Mouse (Mus musculus) kidney, embryonic 14.5 days (tissue): ENCODE results near the gene Gsc2. TPM values are rescaled to one million over a fixed set of nuclear protein-coding genes. Genes with fewer than 3 reads are reported as not detected.

Source experiments
- ATAC-seq: fragments of 200-750 bp; cut with Nextera tagmentation; 2 replicates; pipeline ENCODE4 v1.8.0; 2017; ENCODE audit warnings: moderate number of reproducible peaks, mild to moderate bottlenecking, moderate TSS enrichment, moderate library complexity; ENCODE audit not compliant: low FRiP score, low TSS enrichment
- H3K27ac ChIP-seq: fragments of 300-500 bp; sonication (generic); 2 replicates; pipeline ENCODE4 v1.5.1; 2014; ENCODE audit warnings: low read depth, mild to moderate bottlenecking, low read length, moderate library complexity, mixed read lengths
- H3K27me3 ChIP-seq: fragments of 300-500 bp; sonication (generic); 2 replicates; pipeline ENCODE4 v1.6.1; 2014; ENCODE audit warnings: mild to moderate bottlenecking, low read length; ENCODE audit not compliant: control insufficient read depth, insufficient read depth
- H3K36me3 ChIP-seq: fragments of 300-500 bp; sonication (generic); 2 replicates; pipeline ENCODE4 v1.6.1; 2014; ENCODE audit warnings: low read length, mixed read lengths; ENCODE audit not compliant: control insufficient read depth, insufficient read depth
- H3K4me1 ChIP-seq: fragments of 300-500 bp; sonication (generic); 2 replicates; pipeline ENCODE4 v1.6.1; 2014; ENCODE audit warnings: low read length, mixed read lengths; ENCODE audit not compliant: control insufficient read depth, insufficient read depth
- H3K4me2 ChIP-seq: fragments of 300-500 bp; sonication (generic); replicated peaks from 2 replicates; pipeline ENCODE4 v1.6.1; 2014; ENCODE audit warnings: low read depth, mild to moderate bottlenecking, low read length
- H3K4me3 ChIP-seq: fragments of 300-500 bp; sonication (generic); 2 replicates; pipeline ENCODE4 v1.5.1; 2014; ENCODE audit warnings: mild to moderate bottlenecking, low read length
- H3K9ac ChIP-seq: fragments of 300-500 bp; sonication (generic); 2 replicates; pipeline ENCODE4 v1.6.1; 2014; ENCODE audit warnings: low read depth, mild to moderate bottlenecking, low read length, moderate library complexity
- H3K9me3 ChIP-seq: fragments of 300-500 bp; sonication (generic); 2 replicates; pipeline ENCODE4 v1.6.1; 2016; ENCODE audit warnings: low read length; ENCODE audit not compliant: control insufficient read depth
- WGBS: fragments of 180-500 bp; shearing (Covaris S2); extraction: QIAGEN DNeasy Blood & Tissue Kit; methylation state at CpG from one replicate; pipeline ENCODE4 v1.1.7; 2014; 5-methylcytosine and 5-hydroxymethylcytosine counted together
- polyA plus RNA-seq: library from polyadenylated mRNA; unstranded; fragments of >200 nt; fragmentation: Nextera tagmentation; extraction: Ambion mirVana; gene quantifications from 2 replicates; pipeline ENCODE4 v1.2.1, GENCODE M21; 2014

Gene Gsc2
- polyA plus RNA-seq, 1 experiment from 2014 or later = not detected

- Histone ChIP-seq H3K36me3 (peaks cover 18% of the 10 kb centered on the region), H3K27ac (peak overlapping the region; percentile 79), H3K27me3 (no peaks in the 10 kb centered on the region), H3K9ac (peak overlapping the region; percentile 78; the same call in 1 of the 2 replicates), H3K9me3 (no peaks in the 10 kb centered on the region), H3K4me1 (peaks cover 9% of the 10 kb centered on the region; the same call in 1 of the 2 replicates), H3K4me2 (peak overlapping the region; percentile 79), H3K4me3 (peak overlapping the region; percentile 75)
- peak; percentile 56 for ATAC-seq
- under 1% methylated on average over 9 of the region's 9 CpGs for WGBS
These were observed 13.8 kb upstream of the Gsc2 start for GRCm38 (mm10) chr16:17928627-17929104.

DNA sequence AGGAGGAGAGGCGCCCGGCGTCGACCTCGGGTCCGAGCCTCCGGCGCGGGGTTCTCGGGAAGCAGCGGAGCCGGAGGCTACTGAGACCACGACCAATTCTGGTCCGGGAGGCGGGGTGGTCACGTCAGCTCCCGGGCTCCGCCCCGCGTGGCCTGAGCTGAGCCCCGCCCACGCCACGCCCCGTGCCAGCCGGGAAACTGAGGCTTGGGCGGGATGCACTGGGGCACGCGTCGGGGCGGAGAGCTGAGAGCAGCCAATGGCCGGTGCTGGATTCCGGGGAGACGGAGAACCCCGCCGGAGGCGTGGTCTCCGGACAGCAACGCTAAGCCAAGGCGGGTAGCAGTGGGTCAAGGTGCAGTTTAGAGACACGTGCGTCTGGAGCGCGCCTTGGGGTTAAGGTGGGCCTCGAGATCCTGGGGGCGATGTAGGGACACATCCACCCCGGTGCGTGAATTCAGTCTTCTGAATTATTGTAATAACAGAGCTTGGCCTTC is 13.3 kb upstream of the Gsc2 start, which contains the start of gene Slc25a1:
Gene Slc25a1 (minus strand): TSS at position 133 of the 494 bp plus-strand sequence.
- Histone ChIP-seq H3K9me3 (no peaks in the 10 kb centered on the region), H3K4me2 (peak within 1 kb of the TSS; percentile 79), H3K27me3 (no peaks in the 10 kb centered on the region), H3K27ac (peak within 1 kb of the TSS; percentile 79), H3K4me3 (peak within 1 kb of the TSS; percentile 75), H3K4me1 (peaks cover 9% of the 10 kb centered on the region; the same call in 1 of the 2 replicates), H3K36me3 (peaks cover 18% of the 10 kb centered on the region), H3K9ac (peak within 1 kb of the TSS; percentile 78)
- 1% methylated on average over 47 of the region's 47 CpGs for WGBS
- peak; percentile 79 for ATAC-seq

- peak overlapping the region; percentile 79 for H3K27ac ChIP-seq
- ATAC-seq = peak; percentile 56
These were observed 12.7 kb upstream of the Gsc2 start for GRCm38 (mm10) chr16:17927351-17928082.

DNA sequence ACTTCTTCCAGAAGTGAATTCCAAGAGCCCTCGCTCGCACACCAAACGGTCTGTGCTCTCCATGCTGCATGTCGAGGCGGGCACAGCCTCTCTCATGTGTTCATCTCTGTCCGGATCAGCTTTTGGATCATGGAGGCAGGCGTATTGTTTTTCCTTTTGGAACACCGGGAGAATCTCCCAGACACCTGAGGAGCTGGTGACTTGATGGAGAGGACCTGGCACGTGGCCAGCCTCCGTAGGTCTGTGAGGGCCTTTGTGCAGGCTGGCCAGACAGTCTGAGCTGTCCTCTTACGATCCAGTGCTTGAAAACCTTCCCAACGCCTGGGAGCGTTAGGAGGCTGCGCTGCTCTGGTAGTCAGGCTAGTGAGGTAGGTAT is 7.3 kb upstream of the Gsc2 start:
- Histone ChIP-seq H3K9me3 (no peaks in the 10 kb centered on the region), H3K36me3 (peaks cover 18% of the 10 kb centered on the region), H3K4me2 (peak overlapping the region; percentile 94), H3K27me3 (peaks cover 18% of the 10 kb centered on the region), H3K4me1 (peaks cover 15% of the 10 kb centered on the region), H3K4me3 (peak overlapping the region; percentile 79), H3K27ac (peak overlapping the region; percentile 43; the same call in 1 of the 2 replicates), H3K9ac (peak overlapping the region; percentile 85)
- no peak for ATAC-seq
- under 1% methylated on average over 14 of the region's 14 CpGs for WGBS

More at GRCm38 (mm10) chr16:17927351-17928082, 12.7 kb upstream of the Gsc2 start:
- Histone ChIP-seq H3K9ac (peak overlapping the region; percentile 78), H3K27me3 (no peaks in the 10 kb centered on the region), H3K4me2 (peak overlapping the region; percentile 79), H3K4me3 (peak overlapping the region; percentile 75), H3K4me1 (peaks cover 12% of the 10 kb centered on the region), H3K36me3 (peaks cover 18% of the 10 kb centered on the region), H3K9me3 (no peaks in the 10 kb centered on the region)
- under 1% methylated on average over 68 of the region's 72 CpGs for WGBS

DNA sequence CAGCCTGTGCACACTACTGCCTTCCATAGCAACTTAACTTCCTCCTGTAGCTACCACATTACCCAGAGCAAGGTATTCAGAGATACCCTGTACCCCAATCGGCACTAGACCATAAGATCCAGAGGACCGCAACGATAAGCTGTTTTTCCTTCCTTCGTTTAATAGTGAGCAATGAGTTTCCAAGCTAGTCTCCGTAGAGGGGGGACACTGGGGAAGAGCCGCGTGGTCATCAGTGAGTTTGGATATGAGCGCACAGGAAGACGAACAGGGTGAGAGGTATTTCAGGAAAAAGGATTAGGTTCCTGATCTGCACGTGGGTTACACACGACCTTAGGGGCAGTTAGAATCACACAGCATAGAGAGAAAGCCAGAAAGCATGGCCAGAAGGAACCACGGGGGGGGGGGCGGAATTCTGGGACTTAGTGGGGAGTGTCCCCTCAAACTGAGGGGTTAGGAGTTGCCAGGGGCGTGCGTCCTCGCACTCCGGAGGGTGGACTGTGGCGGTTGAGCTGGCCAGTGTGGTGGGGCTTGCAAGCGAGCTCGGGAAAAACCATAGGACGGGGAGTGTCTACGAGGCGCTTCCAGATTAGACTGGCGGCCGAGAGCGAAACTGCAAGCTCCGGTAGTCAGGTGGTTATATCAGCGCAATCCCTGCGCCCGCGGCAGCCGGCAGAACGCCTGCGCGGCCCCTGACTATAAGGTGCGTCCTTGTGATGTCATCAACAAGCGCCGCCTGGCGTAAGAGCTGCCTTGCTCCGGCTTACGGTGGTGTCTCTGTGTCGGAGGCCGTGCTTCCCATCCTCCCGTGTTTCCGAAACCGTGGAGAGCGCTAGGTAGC is 6.7 kb upstream of the Gsc2 start:
- ATAC-seq = peak; percentile 96
- H3K4me2 ChIP-seq = peak overlapping the region; percentile 94
- 2% methylated on average over 46 of the region's 47 CpGs for WGBS
- peaks cover 10% of the 10 kb centered on the region for H3K4me1 ChIP-seq
- H3K36me3 ChIP-seq = peaks cover 18% of the 10 kb centered on the region
- H3K27ac ChIP-seq = peak overlapping the region; percentile 78
- H3K9me3 ChIP-seq = no peaks in the 10 kb centered on the region
- H3K27me3 ChIP-seq = peaks cover 25% of the 10 kb centered on the region
- peak overlapping the region; percentile 85 for H3K9ac ChIP-seq
- H3K4me3 ChIP-seq = peak overlapping the region; percentile 79

GRCm38 (mm10) chr16:17920586-17920985 is 5.7 kb upstream of the Gsc2 start:
- no peak overlapping the region for H3K27ac ChIP-seq
- H3K4me3 ChIP-seq = no peak overlapping the region
- H3K36me3 ChIP-seq = peaks cover 12% of the 10 kb centered on the region
- H3K9me3 ChIP-seq = no peaks in the 10 kb centered on the region
- 0 out of 2 replicates have a peak overlapping the region, but pooled peaks have one; percentile 74 for H3K4me2 ChIP-seq
- ATAC-seq = no peak
- H3K27me3 ChIP-seq = peaks cover 34% of the 10 kb centered on the region
- peak overlapping the region; percentile 32; the same call in 1 of the 2 replicates for H3K9ac ChIP-seq
- H3K4me1 ChIP-seq = peaks cover 10% of the 10 kb centered on the region; the same call in 1 of the 2 replicates
- WGBS = 9% methylated on average over 20 of the region's 20 CpGs

DNA sequence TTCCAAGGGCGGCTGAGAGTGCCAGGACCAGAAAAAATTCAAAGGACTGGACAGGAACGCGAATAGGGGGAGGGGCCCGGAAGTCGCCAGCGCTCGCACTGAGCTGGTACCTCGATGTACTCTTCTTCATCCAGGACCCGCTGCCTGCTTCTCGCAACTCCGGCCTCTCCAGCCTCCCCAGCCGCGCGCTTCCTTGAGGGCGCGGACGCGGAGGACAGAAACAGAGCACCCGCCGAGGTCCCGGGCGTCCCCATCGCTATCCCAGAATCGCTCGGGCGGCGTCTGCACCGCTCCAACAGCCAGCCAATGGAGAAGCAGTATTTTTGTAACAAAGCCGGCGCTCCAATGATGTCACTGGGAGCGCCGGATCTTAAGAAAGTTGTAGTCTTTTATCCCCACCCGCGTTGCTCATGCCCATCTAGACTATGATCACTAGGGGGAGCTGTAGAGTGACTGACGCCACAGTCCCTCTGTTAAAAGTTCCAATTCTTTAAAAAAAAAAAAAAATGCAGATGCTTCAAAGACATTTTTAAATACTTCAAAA is 3.7 kb downstream of the Gsc2 start, which contains the start of gene Ess2:
Gene Ess2 (minus strand): TSS at position 297 of the 544 bp plus-strand sequence.
- peaks cover 17% of the 10 kb centered on the region for H3K4me1 ChIP-seq
- under 1% methylated on average over 35 of the region's 35 CpGs for WGBS
- H3K4me2 ChIP-seq = peak within 1 kb of the TSS; percentile 77
- peak within 1 kb of the TSS; percentile 65 for H3K9ac ChIP-seq
- peaks cover 41% of the 10 kb centered on the region for H3K27me3 ChIP-seq
- ATAC-seq = peak; percentile 92
- H3K9me3 ChIP-seq = no peaks in the 10 kb centered on the region
- H3K27ac ChIP-seq = no peak within 1 kb of the TSS
- peaks cover 30% of the 10 kb centered on the region for H3K36me3 ChIP-seq
- peak within 1 kb of the TSS; percentile 61 for H3K4me3 ChIP-seq

DNA sequence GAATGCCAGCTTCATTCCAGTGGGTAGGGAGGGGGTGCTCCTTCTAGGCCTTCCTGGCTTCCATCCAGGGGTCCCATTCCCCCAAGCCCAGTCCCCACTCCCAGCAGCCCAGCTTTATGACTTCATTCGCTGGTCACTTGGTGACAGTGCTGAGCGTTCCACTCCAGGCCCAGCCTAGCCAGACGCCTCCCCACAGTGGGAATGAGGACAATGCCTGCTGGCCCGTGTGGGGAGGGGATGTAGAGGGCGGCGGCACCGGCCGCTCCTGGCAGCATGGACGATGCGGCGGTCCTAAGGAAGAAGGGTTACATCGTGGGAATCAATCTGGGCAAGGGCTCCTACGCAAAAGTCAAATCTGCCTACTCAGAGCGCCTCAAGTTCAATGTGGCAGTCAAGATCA is 16.4 kb downstream of the Gsc2 start, which contains the start of the genes Dgcr2 and Tssk2:
Gene Dgcr2 (minus strand): TSS at position 101 of the 400 bp plus-strand sequence.
Gene Tssk2 (plus strand): TSS at position 176 of the 400 bp plus-strand sequence.
- ATAC-seq = no peak
- H3K36me3 ChIP-seq = peaks cover 44% of the 10 kb centered on the region
- no peak within 1 kb of the TSS for H3K4me2 ChIP-seq
- H3K27ac ChIP-seq = no peak within 1 kb of the TSS
- H3K4me3 ChIP-seq = no peak within 1 kb of the TSS
- H3K9me3 ChIP-seq = no peaks in the 10 kb centered on the region
- H3K27me3 ChIP-seq = no peaks in the 10 kb centered on the region
- no peaks in the 10 kb centered on the region for H3K4me1 ChIP-seq
- no peak within 1 kb of the TSS for H3K9ac ChIP-seq
- WGBS = 90% methylated on average over 14 of the region's 14 CpGs
